Mouse (Mus musculus): ENCODE data around the gene Doc2b. TPM values are rescaled to one million over a fixed set of nuclear protein-coding genes. Genes with fewer than 3 reads are reported as not detected.

Gene Doc2b
- polyA plus RNA-seq, 1 experiment from 2014 or later: 0.62 TPM

GRCm38 (mm10) chr11:75781919-75782318 lies 13.9 kb downstream of the Doc2b start:
- H3K36me3 ChIP-seq: no peaks in the 10 kb centered on the region
- WGBS: 22% methylated on average over 6 of the region's 6 CpGs
- H3K4me3 ChIP-seq: no peak overlapping the region
- no peak overlapping the region for H3K9ac ChIP-seq
- no peaks in the 10 kb centered on the region for H3K9me3 ChIP-seq (replicated peaks)
- H3K4me2 ChIP-seq (replicated peaks): no peak overlapping the region
- no peak for ATAC-seq (ENCODE audit: low FRiP score)
- H3K27ac ChIP-seq: no peak overlapping the region
- 0 out of 2 replicates have a peak, but pooled peaks cover 3% of the 10 kb centered on the region for H3K27me3 ChIP-seq
- H3K4me1 ChIP-seq: no peaks in the 10 kb centered on the region

DNA sequence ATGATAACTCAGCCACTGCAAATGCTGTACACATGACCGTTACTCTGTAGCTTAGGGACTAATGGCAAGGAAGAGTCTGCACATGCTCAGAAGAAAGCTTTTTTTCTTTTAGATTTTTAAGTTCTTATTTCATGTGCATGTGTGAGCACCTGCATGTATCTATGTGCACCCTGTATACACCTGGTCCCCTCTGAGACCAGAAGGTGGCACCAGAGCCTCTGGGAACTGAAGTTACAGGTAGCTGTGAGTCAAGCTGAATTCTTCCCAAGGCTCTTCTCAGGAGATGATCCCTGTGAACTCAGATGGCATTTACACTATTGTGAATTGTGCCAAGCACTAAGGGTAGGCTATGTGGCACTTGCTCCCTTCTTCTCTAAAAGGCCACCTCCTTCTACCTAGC lies 19.9 kb downstream of the Doc2b start:
- no peaks in the 10 kb centered on the region for H3K36me3 ChIP-seq
- ATAC-seq (ENCODE audit: low FRiP score): no peak
- H3K27me3 ChIP-seq: no peaks in the 10 kb centered on the region; the same call in 1 of the 2 replicates
- H3K9ac ChIP-seq: no peak overlapping the region
- H3K27ac ChIP-seq: no peak overlapping the region
- H3K9me3 ChIP-seq (replicated peaks): no peaks in the 10 kb centered on the region
- H3K4me1 ChIP-seq: no peaks in the 10 kb centered on the region
- H3K4me3 ChIP-seq: no peak overlapping the region
- 89% methylated on average over 1 of the region's 1 CpGs for WGBS
- no peak overlapping the region for H3K4me2 ChIP-seq (replicated peaks)

- Histone ChIP-seq H3K4me3 (no peak overlapping the region), H3K27ac (no peak overlapping the region), H3K27me3 (no peaks in the 10 kb centered on the region; the same call in 1 of the 2 replicates), H3K9me3 (replicated peaks) (no peaks in the 10 kb centered on the region), H3K36me3 (peaks cover 2% of the 10 kb centered on the region; the same call in 1 of the 2 replicates), H3K4me1 (peaks cover 3% of the 10 kb centered on the region; the same call in 1 of the 2 replicates), H3K9ac (no peak overlapping the region), H3K4me2 (replicated peaks) (no peak overlapping the region)
- WGBS: 73% methylated on average over 5 of the region's 5 CpGs
- ATAC-seq (ENCODE audit: low FRiP score): no peak
Measured at GRCm38 (mm10) chr11:75772562-75772961, 23.3 kb downstream of the Doc2b start.

DNA sequence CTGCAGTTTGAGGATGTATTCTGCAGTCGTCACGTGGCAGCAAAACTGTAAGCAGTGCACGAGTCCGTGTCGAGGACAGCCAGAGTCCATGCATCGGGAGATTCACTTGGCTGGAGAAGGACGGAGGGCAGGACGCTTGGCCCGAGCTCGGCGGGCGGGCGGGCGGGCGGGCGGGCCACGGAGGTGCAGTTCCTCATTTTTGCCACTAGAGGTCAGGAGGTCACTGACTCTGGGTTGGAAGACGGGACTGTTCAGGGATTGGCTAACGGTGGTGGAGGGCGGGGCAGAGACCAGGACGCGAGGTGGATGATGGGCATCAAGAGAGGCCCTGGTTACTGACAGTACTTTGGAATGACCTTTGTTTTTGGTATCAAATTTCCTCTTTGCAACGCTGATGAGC lies 26.6 kb downstream of the Doc2b start:
- WGBS: under 1% methylated on average over 23 of the region's 23 CpGs
- no peak overlapping the region for H3K4me3 ChIP-seq
- no peaks in the 10 kb centered on the region; the same call in 1 of the 2 replicates for H3K27me3 ChIP-seq
- peaks cover 32% of the 10 kb centered on the region for H3K36me3 ChIP-seq
- H3K4me2 ChIP-seq (replicated peaks): peak overlapping the region; percentile 35
- H3K9me3 ChIP-seq (replicated peaks): no peaks in the 10 kb centered on the region
- H3K4me1 ChIP-seq: peaks cover 3% of the 10 kb centered on the region; the same call in 1 of the 2 replicates
- no peak overlapping the region for H3K9ac ChIP-seq
- ATAC-seq (ENCODE audit: low FRiP score): peak; percentile 84
- no peak overlapping the region for H3K27ac ChIP-seq

DNA sequence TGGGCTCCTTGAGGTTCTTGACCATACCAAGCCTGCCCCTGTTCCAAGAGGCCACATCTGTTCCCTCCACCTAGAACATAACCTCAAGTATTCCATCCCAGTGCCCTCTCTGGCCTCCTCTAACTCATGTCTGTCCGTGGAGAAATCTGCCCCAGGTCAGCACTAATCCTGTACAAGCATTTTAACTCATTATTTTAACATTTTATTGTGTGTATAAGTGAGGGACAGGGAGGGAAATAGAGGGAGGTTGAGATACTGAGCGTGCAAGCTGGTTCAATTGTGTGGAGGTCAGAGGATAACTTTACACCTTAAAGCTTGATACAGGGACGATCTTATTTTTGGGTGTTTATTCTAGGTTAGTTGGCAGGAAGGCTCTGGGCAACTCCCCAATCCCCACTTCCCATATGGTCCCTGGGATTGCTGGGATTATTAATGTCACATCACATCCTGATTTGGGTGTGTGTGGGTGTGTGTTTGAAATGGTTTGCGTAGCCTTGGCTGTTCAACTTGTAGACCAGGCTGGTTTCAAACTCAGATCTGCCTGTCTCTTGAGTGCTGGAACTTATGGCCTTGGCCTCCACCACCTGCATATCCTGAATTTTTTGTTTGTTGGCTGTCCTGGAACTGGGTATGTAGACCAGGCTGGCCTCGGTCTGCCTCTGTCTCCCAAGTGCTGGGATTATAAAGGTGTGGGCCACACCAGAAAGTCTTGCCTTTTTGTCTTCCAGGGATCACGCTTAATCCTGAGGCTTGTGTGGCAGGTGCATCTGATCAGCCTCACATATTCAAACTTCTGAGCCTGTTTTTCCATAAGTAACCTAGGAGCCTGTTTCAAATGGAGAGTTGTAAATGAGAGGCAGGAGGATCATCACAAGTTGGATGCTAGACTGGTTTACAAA lies 27.5 kb downstream of the Doc2b start:
- no peak for ATAC-seq (ENCODE audit: low FRiP score)
- Histone ChIP-seq H3K4me2 (replicated peaks) (no peak overlapping the region), H3K27ac (peak overlapping the region; percentile 8; the same call in 1 of the 2 replicates), H3K9ac (no peak overlapping the region), H3K4me1 (peaks cover 3% of the 10 kb centered on the region; the same call in 1 of the 2 replicates), H3K9me3 (replicated peaks) (no peaks in the 10 kb centered on the region), H3K36me3 (peaks cover 35% of the 10 kb centered on the region), H3K27me3 (no peaks in the 10 kb centered on the region; the same call in 1 of the 2 replicates), H3K4me3 (no peak overlapping the region)
- 61% methylated on average over 6 of the region's 6 CpGs for WGBS

DNA sequence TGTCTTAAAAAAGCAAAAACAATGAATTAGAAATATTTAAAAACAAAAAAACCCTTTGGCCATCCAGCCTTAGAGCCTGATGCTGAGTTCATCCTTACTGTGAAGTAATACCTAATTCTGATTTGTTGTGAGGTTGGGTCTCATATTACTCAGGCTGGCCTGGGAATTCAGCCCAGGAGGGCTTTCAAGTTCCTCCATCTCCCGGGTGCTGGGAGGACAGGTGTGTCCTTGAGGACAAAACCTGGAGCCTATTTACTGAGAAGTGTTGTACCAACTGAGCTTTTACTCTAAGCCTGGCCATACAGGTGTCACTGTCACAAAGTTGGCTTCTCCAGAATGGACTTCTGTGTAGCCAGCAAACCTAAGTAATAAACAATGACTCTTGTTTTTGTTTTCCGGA lies 28.8 kb downstream of the Doc2b start:
- WGBS: 82% methylated on average over 2 of the region's 2 CpGs
- Histone ChIP-seq H3K4me1 (peaks cover 3% of the 10 kb centered on the region; the same call in 1 of the 2 replicates), H3K4me3 (no peak overlapping the region), H3K27me3 (no peaks in the 10 kb centered on the region; the same call in 1 of the 2 replicates), H3K9me3 (replicated peaks) (no peaks in the 10 kb centered on the region), H3K36me3 (peaks cover 43% of the 10 kb centered on the region), H3K9ac (no peak overlapping the region), H3K27ac (no peak overlapping the region), H3K4me2 (replicated peaks) (no peak overlapping the region)
- no peak for ATAC-seq (ENCODE audit: low FRiP score)

DNA sequence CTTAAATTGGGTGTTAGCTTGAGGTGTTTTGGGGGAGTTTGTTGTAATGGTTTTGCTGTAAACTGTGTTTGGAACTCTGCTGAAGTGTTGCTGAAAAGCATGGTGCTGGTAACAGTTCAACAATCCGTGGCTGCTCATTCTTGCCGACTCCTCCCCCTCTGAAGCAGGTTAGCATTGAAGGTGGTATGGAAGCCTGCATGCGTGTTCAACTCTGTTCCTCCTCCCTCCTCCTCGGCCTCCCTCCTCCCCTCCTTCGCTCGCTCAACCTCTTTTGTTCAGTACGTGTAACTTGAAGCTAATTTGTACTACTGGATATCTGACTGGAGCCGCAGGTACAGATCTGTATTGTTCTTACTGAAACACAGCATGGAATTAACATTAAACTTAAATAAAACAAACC lies 30.7 kb downstream of the Doc2b start:
- H3K9me3 ChIP-seq (replicated peaks): no peaks in the 10 kb centered on the region
- no peak overlapping the region for H3K27ac ChIP-seq
- H3K4me2 ChIP-seq (replicated peaks): no peak overlapping the region
- no peak overlapping the region for H3K4me3 ChIP-seq
- ATAC-seq (ENCODE audit: low FRiP score): no peak
- peaks cover 3% of the 10 kb centered on the region; the same call in 1 of the 2 replicates for H3K4me1 ChIP-seq
- no peak overlapping the region for H3K9ac ChIP-seq
- no peaks in the 10 kb centered on the region for H3K27me3 ChIP-seq
- peaks cover 59% of the 10 kb centered on the region for H3K36me3 ChIP-seq
- WGBS: 83% methylated on average over 8 of the region's 8 CpGs

DNA sequence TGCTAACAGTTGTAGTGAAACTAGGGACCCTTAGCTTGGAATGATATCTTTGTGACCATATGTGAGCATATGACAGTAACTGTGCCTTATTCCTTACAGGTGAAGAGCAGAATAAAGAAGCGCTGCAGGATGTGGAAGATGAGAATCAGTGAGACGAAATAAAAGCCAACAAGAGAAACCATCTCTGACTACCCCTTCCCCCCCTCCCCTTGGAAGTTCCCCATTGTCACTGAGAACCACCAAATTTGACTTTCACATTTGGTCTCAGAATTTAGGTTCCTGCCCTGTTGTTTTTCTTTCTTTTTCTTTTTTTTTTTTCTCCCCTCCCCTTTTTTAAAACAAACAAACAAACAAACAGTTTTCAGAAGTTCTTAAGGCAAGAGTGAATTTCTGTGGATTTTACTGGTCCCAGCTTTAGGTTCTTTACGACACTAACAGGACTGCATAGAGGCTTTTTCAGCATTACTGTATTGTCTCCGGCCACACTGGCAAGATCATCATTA lies 31.3 kb downstream of the Doc2b start:
- Histone ChIP-seq H3K4me2 (replicated peaks) (no peak overlapping the region), H3K9me3 (replicated peaks) (no peaks in the 10 kb centered on the region), H3K4me1 (peaks cover 2% of the 10 kb centered on the region; the same call in 1 of the 2 replicates), H3K27me3 (no peaks in the 10 kb centered on the region), H3K36me3 (peaks cover 65% of the 10 kb centered on the region), H3K9ac (no peak overlapping the region), H3K4me3 (no peak overlapping the region), H3K27ac (no peak overlapping the region)
- WGBS: 81% methylated on average over 4 of the region's 4 CpGs
- ATAC-seq (ENCODE audit: low FRiP score): no peak

DNA sequence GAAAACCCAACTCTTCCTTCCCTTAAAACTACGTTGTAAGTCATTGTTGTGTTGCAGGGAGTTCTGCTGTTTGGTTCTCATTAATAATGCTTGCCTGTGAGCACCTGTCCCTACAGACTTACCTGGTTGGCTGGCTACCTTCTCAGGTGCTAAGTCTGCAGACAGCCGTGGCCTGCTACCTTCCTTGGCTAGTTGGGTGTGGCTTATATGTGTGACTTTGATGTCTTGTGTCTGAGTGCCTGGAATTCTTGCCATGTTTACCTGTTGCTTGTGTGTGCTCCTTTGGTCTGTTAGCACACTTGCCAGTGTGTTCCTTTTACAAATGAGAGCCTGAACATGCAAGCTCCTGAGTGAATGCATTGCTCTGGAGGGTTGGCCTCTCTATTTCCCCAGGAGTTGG lies 33.1 kb downstream of the Doc2b start:
- no peak for ATAC-seq (ENCODE audit: low FRiP score)
- Histone ChIP-seq H3K27me3 (no peaks in the 10 kb centered on the region), H3K27ac (no peak overlapping the region), H3K9ac (no peak overlapping the region), H3K9me3 (replicated peaks) (no peaks in the 10 kb centered on the region), H3K4me2 (replicated peaks) (no peak overlapping the region), H3K4me1 (no peaks in the 10 kb centered on the region), H3K4me3 (no peak overlapping the region), H3K36me3 (peaks cover 80% of the 10 kb centered on the region)
- WGBS: 85% methylated on average over 2 of the region's 2 CpGs

- H3K4me3 ChIP-seq: no peak overlapping the region
- H3K9me3 ChIP-seq (replicated peaks): no peaks in the 10 kb centered on the region
- WGBS: 94% methylated on average over 5 of the region's 5 CpGs
- H3K27ac ChIP-seq: no peak overlapping the region
- no peak overlapping the region for H3K4me2 ChIP-seq (replicated peaks)
- no peaks in the 10 kb centered on the region for H3K27me3 ChIP-seq
- peaks cover 77% of the 10 kb centered on the region for H3K36me3 ChIP-seq
- no peaks in the 10 kb centered on the region for H3K4me1 ChIP-seq
- ATAC-seq (ENCODE audit: low FRiP score): no peak
- no peak overlapping the region for H3K9ac ChIP-seq
Measured at GRCm38 (mm10) chr11:75760785-75761184, 35.1 kb downstream of the Doc2b start.

DNA sequence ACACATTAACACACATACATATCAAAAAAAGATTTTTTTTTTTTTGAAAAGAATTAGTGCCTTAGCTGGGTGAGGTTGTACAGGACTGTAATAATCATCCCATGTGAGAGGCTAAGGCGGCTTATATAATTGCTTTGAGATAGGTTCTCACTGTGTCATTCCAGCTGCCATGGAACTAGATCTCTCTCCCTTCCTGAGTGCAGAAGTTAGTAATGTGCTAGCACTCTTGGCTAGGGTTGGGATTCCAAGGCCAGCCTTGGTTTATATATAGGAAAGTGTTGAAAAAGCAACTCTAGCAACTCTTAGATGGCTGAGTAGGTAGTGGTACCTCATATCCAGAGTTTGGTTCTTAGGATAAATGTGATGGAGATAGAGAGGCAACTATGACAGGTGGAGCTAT lies 37.3 kb downstream of the Doc2b start:
- Histone ChIP-seq H3K9ac (no peak overlapping the region), H3K4me2 (replicated peaks) (no peak overlapping the region), H3K9me3 (replicated peaks) (no peaks in the 10 kb centered on the region), H3K36me3 (peaks cover 61% of the 10 kb centered on the region), H3K27me3 (no peaks in the 10 kb centered on the region), H3K4me3 (no peak overlapping the region), H3K4me1 (no peaks in the 10 kb centered on the region), H3K27ac (no peak overlapping the region)
- ATAC-seq (ENCODE audit: low FRiP score): no peak
- WGBS: 97% methylated on average over 1 of the region's 1 CpGs

- ATAC-seq (ENCODE audit: low FRiP score): no peak
- H3K4me2 ChIP-seq (replicated peaks): no peak overlapping the region
- H3K4me3 ChIP-seq: no peak overlapping the region
- H3K9ac ChIP-seq: no peak overlapping the region
- peaks cover 50% of the 10 kb centered on the region for H3K36me3 ChIP-seq
- no peaks in the 10 kb centered on the region for H3K4me1 ChIP-seq
- WGBS: 92% methylated on average over 8 of the region's 8 CpGs
- H3K9me3 ChIP-seq (replicated peaks): no peaks in the 10 kb centered on the region
- H3K27me3 ChIP-seq: no peaks in the 10 kb centered on the region
- H3K27ac ChIP-seq: no peak overlapping the region
Measured at GRCm38 (mm10) chr11:75756687-75757086, 39.2 kb downstream of the Doc2b start.

Data from hindbrain, embryonic 12.5 days (tissue).